In the genomic region with DNA sequence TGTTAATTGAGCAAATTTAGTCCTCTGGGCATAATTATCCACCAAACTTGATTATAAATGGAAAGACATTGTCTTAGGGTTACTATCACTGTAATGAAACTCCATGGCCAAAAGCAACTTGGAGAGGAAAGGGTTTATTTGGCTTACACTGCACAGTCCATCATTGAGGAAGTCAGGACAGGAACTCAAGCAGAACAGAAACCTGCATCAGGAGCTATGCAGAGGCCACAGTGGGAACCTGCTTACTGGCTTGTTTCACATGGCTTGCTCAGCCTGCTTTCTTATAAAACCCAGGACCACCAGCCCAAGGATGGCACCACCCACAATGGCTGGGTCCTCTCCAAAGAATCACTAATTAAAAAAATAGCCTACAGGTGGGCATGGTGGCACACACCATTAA, we compare ENCODE assay signal across 15 mouse cellular contexts.
"Had no signal": no experiment of that assay in that cellular context is flagged by ENCODE, and none has a peak within 500 bp of the region (broad histone marks: within the 10 kb centered on the region; RNA-seq: fewer than 3 reads in every experiment).

No protein-coding gene starts in this region.

- H3K36me3 ChIP-seq: liver, embryonic 15.5 days had no signal

- H3K4me3 ChIP-seq: intestine, embryonic 15.5 days; limb, embryonic 13.5 days; liver, embryonic 15.5 days; midbrain, embryonic 13.5 days; myocyte; neural tube, embryonic 15.5 days had no signal

- H3K27ac ChIP-seq: intestine, embryonic 15.5 days; limb, embryonic 13.5 days; liver, embryonic 15.5 days; midbrain, embryonic 13.5 days; neural tube, embryonic 15.5 days; stomach, postnatal 0 days had no signal

- H3K4me1 ChIP-seq: intestine, embryonic 15.5 days; limb, embryonic 13.5 days; liver, embryonic 15.5 days; midbrain, embryonic 13.5 days; neural tube, embryonic 15.5 days had no signal

- H3K4me2 ChIP-seq: intestine, embryonic 15.5 days; limb, embryonic 13.5 days; liver, embryonic 11.5 days; liver, embryonic 15.5 days; lung, embryonic 14.5 days; midbrain, embryonic 13.5 days; neural tube, embryonic 15.5 days had no signal

- ATAC-seq: intestine, embryonic 15.5 days; midbrain, embryonic 13.5 days had no signal

- H3K9me3 ChIP-seq: intestine, embryonic 15.5 days; limb, embryonic 13.5 days; liver, embryonic 15.5 days; midbrain, embryonic 13.5 days; neural tube, embryonic 15.5 days had no signal

- H3K27me3 ChIP-seq: intestine, embryonic 15.5 days; limb, embryonic 13.5 days; liver, embryonic 15.5 days; midbrain, embryonic 13.5 days; neural tube, embryonic 15.5 days had no signal

- H3K9ac ChIP-seq: intestine, embryonic 15.5 days; limb, embryonic 13.5 days; liver, embryonic 15.5 days; lung, embryonic 14.5 days; midbrain, embryonic 13.5 days; neural tube, embryonic 15.5 days had no signal

- DNase-seq: kidney, adult 8-10 months; kidney, postnatal 10 days; left cerebral cortex, postnatal 4 days; lung, embryonic 14.5 days; lung, postnatal 10 days; lung, postnatal 4 days; thymus, postnatal 4 days had no signal
